Mouse (Mus musculus) intestine, postnatal 0 days (tissue): Measurements from ENCODE around the gene Dennd4c. TPM values are rescaled to one million over a fixed set of nuclear protein-coding genes. Genes with fewer than 3 reads are reported as not detected.

Experiments used
- ATAC-seq: fragments of 200-750 bp; cut with Nextera tagmentation; 2 replicates; pipeline ENCODE4 v1.8.0; 2017; ENCODE audit warnings: mild to moderate bottlenecking, moderate TSS enrichment, moderate library complexity
- H3K27ac ChIP-seq: fragments of 300-500 bp; sonication (generic); 2 replicates; pipeline ENCODE4 v1.5.1; 2014; ENCODE audit warnings: mild to moderate bottlenecking, low read depth, low read length, moderate library complexity
- H3K27me3 ChIP-seq: fragments of 300-500 bp; sonication (generic); replicated peaks from 2 replicates; pipeline ENCODE4 v1.6.1; 2014; ENCODE audit warnings: low read length, mixed read lengths; ENCODE audit not compliant: control insufficient read depth, insufficient read depth
- H3K36me3 ChIP-seq: fragments of 300-500 bp; sonication (generic); 2 replicates; pipeline ENCODE4 v1.6.1; 2014; ENCODE audit warnings: mild to moderate bottlenecking, moderate library complexity; ENCODE audit not compliant: control insufficient read depth, insufficient read depth
- H3K4me1 ChIP-seq: fragments of 300-500 bp; sonication (generic); replicated peaks from 2 replicates; pipeline ENCODE4 v1.6.1; 2014; ENCODE audit warnings: antibody characterized with exemption, low read length, mixed read lengths; ENCODE audit not compliant: control insufficient read depth, insufficient read depth
- H3K4me2 ChIP-seq: fragments of 300-500 bp; sonication (generic); replicated peaks from 2 replicates; pipeline ENCODE4 v1.6.1; 2014; ENCODE audit warnings: low read depth, mild to moderate bottlenecking, moderate library complexity
- H3K4me3 ChIP-seq: fragments of 300-500 bp; sonication (generic); 2 replicates; pipeline ENCODE4 v1.5.1; 2014; ENCODE audit warnings: low read depth, low read length
- H3K9ac ChIP-seq: fragments of 300-500 bp; sonication (generic); 2 replicates; pipeline ENCODE4 v1.6.1; 2014; ENCODE audit warnings: mild to moderate bottlenecking, low read depth, low read length
- H3K9me3 ChIP-seq: fragments of 300-500 bp; sonication (generic); 2 replicates; pipeline ENCODE4 v1.6.1; 2016; ENCODE audit warnings: mixed run types; ENCODE audit not compliant: control insufficient read depth
- CTCF ChIP-seq: sonication (generic); IDR thresholded peaks from 2 replicates; pipeline ENCODE4 v1.5.1; 2016; ENCODE audit warnings: low read depth, mild to moderate bottlenecking, control low read depth, antibody characterized with exemption, moderate library complexity
- WGBS: fragments of 180-500 bp; shearing (Covaris S2); extraction: QIAGEN DNeasy Blood & Tissue Kit; methylation state at CpG from one replicate; pipeline ENCODE4 v1.1.7; 2014; 5-methylcytosine and 5-hydroxymethylcytosine counted together
- polyA plus RNA-seq: library from polyadenylated mRNA; unstranded; fragments of >200 nt; fragmentation: Nextera tagmentation; extraction: Ambion mirVana; gene quantifications from 2 replicates; pipeline ENCODE4 v1.2.1, GENCODE M21; 2015

The Dennd4c gene
- polyA plus RNA-seq, 1 experiment from 2014 or later = 3.2 TPM

DNA sequence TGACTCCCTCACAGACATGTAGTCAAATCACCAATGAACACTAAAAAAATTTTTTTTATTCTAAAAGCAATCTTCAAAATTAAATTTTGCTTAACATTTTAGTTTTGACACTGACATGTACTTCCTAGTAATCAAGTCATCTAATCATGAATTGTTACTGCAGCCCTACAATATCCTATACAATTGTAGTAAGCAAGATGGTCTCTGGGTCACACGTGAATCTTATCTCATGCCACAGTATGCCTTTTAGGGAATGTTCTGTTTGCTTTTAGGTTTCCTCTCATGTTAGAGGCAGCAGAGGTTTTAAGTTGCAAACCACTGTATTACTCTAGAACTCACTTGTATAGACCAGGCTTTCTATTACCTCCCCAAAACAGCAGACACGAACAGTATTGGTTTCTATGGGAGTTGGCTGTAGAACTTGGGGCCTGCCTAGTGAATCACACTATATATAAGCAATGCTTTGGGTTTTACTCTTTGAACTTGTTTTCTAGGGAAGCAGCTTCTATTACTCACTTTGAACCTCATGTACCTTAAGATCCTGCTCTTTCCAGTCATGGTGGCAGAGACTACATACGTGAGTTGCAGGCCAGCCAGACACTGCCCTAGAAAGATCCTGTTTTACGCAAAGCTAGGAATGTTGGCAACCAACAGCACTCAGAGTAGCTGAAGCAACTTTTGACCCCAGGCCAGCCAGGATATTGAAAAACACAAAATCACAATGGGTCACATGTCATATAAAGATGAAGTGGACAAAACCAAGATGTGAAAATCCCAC, 104.6 kb downstream of the Dennd4c start:
- H3K4me2 ChIP-seq = no peak overlapping the region
- H3K27ac ChIP-seq = no peak overlapping the region; the same call in 1 of the 2 replicates
- ATAC-seq = no peak
- no peaks in the 10 kb centered on the region for H3K27me3 ChIP-seq
- no peaks in the 10 kb centered on the region for H3K9me3 ChIP-seq
- H3K4me3 ChIP-seq = no peak overlapping the region
- no peak for TF ChIP-seq CTCF
- H3K9ac ChIP-seq = no peak overlapping the region
- 79% methylated on average over 4 of the region's 4 CpGs for WGBS
- peaks cover 33% of the 10 kb centered on the region for H3K36me3 ChIP-seq
- H3K4me1 ChIP-seq = no peaks in the 10 kb centered on the region

DNA sequence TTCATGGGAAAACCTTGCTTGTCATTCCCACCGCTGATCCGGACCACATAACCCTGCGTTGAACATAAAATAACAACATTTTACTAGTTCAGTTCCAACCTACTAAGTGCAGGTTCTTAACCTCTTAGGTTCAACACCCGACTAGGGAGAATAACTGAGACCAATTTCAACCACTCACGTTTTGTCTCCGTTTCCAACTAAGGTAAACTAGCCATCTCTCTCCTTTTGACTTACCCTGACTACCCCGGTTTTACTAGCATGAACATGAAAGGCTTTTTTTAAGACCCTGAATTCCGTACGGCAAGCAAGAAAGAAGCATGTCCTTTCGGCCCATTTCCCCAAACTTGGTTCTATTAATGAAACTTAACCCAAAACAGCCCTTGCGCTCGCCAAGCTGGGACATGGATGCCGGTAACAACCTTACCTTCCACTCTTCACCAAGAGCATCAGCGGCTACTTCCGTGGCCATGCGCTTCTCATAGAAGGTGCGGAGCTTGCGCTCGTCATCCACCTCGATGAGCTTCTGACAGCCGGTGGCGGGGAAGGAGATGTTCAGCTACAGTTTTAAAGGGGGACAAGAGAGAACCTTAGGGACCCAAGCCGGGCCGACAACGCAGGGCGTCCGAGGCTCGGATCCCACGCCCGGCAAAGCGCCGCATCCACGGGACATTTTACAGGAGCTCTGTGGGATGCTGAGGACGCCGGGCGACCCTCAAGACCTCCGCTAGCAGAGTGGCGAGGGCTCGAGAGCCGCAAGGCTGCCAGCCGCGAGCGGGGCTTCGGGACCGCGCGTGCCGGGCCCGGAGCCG, 108.2 kb downstream of the Dennd4c start:
- H3K27ac ChIP-seq = peak overlapping the region; percentile 89
- peak overlapping the region; percentile 72 for H3K4me2 ChIP-seq
- H3K4me3 ChIP-seq = peak overlapping the region; percentile 75
- no peaks in the 10 kb centered on the region for H3K27me3 ChIP-seq
- H3K9me3 ChIP-seq = no peaks in the 10 kb centered on the region
- H3K9ac ChIP-seq = peak overlapping the region; percentile 95
- no peak for ATAC-seq
- H3K4me1 ChIP-seq = 0 out of 2 replicates have a peak, but pooled peaks cover 3% of the 10 kb centered on the region
- WGBS = under 1% methylated on average over 50 of the region's 50 CpGs
- no peak for TF ChIP-seq CTCF
- peaks cover 30% of the 10 kb centered on the region for H3K36me3 ChIP-seq

DNA sequence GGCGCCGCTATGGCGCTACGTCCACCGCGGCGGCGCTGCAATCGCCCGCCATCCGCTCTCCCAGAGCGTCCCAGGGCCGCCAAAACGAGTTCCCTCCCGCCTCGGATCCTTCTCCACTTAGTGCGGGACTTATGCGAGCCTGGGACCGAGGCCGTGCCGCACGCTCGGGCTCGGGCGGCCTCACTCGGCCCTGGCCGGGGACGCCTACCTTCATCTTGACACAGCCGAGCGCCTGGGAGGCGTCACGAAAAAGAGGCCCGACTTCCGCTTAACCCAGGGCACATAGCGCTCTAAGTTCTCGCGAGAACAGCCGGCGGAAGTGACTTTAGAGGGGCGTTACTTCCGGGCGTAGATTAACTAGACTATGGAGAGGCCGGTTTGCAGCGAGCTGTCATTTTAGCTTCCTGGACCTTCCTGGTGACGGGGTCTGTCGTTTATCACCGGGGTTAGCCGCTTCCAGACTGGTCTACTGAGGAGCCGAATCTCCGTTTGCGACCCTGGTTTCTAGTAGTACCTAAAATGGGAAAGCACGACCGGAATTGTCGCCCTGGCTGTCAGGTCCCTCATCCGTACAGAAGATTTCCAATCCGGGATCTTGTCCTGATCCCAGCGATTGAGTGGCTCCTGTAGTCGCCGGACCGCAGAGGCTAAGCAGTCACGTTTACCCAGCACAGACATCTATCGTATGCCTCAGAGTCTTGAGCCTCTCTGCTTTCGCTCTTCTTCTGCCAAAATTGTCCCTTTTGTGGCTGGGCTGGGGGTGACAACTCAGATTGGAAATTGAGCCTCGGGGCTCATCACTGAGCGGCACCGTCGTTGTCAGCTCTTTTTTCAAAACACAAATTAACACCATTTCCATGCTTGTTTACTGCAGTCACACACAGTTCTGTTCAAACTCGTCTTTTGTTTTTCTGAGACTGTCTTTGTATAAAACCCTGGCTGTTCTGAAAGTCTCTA, 109.0 kb downstream of the Dennd4c start, which contains the start of gene Rps6:
TSS of gene Rps6 (minus strand) at position 300 of the 957 bp plus-strand sequence.
- peak; percentile 98 for ATAC-seq
- peak within 1 kb of the TSS; percentile 72 for H3K4me2 ChIP-seq
- H3K9ac ChIP-seq = peak within 1 kb of the TSS; percentile 95
- under 1% methylated on average over 68 of the region's 68 CpGs for WGBS
- H3K36me3 ChIP-seq = peaks cover 23% of the 10 kb centered on the region
- TF ChIP-seq CTCF = peak; percentile 12; the same call in 1 of the 2 replicates
- peak within 1 kb of the TSS; percentile 75 for H3K4me3 ChIP-seq
- H3K4me1 ChIP-seq = 0 out of 2 replicates have a peak, but pooled peaks cover 3% of the 10 kb centered on the region
- peak within 1 kb of the TSS; percentile 89 for H3K27ac ChIP-seq
- H3K27me3 ChIP-seq = no peaks in the 10 kb centered on the region
- no peaks in the 10 kb centered on the region for H3K9me3 ChIP-seq

DNA sequence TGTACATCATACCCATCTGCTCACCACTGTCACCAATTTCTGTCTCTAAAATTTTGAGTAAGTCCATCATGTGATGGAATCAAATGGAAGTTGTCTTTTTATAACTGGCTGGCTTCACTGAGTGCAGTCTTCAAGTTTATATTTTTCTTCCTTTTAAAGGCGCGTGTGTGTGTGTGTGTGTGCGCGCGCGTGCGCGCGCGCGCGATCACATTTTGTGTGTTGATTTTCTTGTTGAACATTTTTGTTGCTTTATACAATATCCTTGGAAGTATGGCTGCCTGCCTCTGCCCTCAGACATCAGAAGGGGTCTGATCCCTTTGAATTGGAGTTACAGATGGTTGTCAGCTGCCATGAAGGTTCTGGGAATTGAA, 109.7 kb downstream of the Dennd4c start:
- peak overlapping the region; percentile 89 for H3K27ac ChIP-seq

DNA sequence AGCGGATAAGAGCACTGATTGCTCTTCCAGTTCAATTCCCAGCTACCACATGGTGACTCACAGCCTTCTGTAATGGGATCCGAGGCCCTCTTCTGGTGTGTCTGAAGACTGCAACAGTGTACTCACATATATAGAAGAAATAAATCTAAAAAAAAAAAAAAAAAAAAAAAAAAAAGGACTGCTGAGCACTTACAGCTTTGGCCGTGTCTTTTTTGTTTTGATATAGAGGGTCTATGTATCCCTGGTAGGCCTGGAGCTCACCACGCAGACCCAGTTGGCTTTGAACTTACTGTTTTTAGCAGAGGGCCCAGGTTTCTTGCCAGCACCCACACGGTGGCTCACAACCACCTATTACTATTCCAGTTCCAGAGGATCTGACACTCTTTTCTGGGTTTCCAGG, 115.7 kb downstream of the Dennd4c start:
- Histone ChIP-seq H3K9me3 (no peaks in the 10 kb centered on the region), H3K4me3 (no peak overlapping the region), H3K27me3 (no peaks in the 10 kb centered on the region), H3K36me3 (no peaks in the 10 kb centered on the region), H3K27ac (no peak overlapping the region), H3K9ac (no peak overlapping the region), H3K4me1 (no peaks in the 10 kb centered on the region), H3K4me2 (no peak overlapping the region)
- 0 out of 2 replicates have a peak, but pooled peaks have one; percentile 4 for TF ChIP-seq CTCF
- 88% methylated on average over 5 of the region's 5 CpGs for WGBS
- ATAC-seq = no peak

More for the DNA sequence above, 109.7 kb downstream of the Dennd4c start:
- peak overlapping the region; percentile 75 for H3K4me3 ChIP-seq
- peak overlapping the region; percentile 95 for H3K9ac ChIP-seq
- no peak for ATAC-seq
- no peak for TF ChIP-seq CTCF
- WGBS = 51% methylated on average over 12 of the region's 12 CpGs
- H3K27me3 ChIP-seq = no peaks in the 10 kb centered on the region
- no peaks in the 10 kb centered on the region for H3K9me3 ChIP-seq
- peak overlapping the region; percentile 72 for H3K4me2 ChIP-seq
- peaks cover 18% of the 10 kb centered on the region for H3K36me3 ChIP-seq
- H3K4me1 ChIP-seq = 0 out of 2 replicates have a peak, but pooled peaks cover 3% of the 10 kb centered on the region
